Mouse (Mus musculus) c-Kit-positive CD71-negative TER-119-negative erythroid progenitor cells, embryonic 14.5 days (primary cell): ENCODE results near the gene Mst1.

ENCODE experiments used
- DNase-seq: peaks from one replicate; pipeline ENCODE4 v3.0.0-alpha.2; 2013; ENCODE audit warnings: low read depth

Gene Mst1

DNA sequence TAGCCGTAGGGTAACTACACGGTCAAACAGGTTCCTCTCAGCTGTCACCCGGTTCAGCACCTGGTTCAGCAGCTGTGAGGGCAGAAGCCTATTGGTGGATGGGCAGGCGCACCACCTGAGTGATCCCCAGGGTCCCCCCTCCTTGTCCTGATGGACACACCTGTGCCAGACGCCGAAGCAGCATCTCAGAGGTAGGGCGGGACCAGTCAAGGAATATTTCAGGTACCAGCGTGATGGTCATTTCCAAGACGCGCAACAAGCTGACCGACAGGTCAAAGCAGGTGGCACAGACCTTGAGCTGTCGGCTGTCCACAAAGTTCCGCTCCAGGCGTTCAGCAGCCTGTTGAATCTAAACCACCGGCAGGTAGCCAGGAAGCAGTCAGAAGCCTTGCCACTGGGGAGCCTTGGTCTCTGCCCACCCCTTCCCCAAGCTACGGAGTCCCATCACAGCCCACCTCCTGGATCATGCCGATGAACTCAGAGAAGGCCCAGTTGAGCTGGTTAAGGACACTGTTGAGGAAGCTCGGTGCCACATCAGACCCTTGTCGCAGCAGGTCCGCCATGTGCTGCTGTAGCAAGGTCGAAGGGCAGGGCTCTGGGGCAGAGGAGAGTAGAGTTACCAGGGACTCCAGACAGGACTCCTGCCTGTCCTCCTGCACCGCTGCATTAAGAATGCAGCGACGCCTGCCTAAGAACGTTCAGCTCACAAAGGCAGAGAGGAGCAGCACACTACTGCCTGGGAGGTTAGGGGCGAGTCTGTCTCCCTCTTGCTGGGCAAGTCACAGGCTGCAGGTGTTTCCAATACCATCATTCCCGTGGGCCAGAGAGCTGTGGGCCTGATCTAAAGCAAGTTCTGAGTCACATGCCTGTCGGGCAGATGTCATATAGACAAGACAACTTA is 23.6 kb upstream of the Mst1 start:
- DNase-seq = no peak

DNA sequence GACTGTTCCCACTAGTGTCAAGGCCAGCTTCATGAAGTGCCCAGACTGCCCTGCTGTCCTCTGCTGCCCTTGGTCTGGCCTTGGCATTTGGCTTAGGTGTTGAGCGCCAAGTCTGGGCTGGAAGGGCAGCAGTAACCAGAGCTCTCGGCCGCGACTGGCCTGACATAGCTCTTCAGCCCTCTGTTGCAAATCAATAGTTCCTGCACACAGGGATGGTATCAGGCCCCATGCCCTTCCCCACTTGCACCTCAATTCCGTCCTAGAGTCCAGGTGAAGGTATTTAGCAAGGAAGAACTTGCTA is 23.0 kb upstream of the Mst1 start:
- no peak for DNase-seq

DNA sequence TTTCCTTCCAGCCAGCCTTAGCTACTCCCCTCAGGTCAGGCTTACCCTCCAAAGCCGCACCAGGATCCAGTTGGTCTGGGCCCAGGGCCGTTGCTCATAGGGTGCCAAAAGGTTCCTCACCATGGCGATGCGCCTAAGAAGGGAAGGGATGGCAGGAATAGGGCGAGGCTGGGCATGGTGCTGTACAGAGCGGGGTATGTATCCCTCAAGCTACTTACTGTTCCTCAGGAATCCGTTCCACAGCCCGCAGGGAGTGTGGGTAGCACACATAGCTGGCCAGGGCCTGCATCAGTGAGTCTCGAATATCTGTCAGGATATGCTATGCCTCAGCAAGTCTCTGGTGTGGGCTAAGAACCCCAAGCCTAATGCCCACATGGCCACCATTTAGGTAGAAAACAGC is 21.9 kb upstream of the Mst1 start:
- no peak for DNase-seq

DNA sequence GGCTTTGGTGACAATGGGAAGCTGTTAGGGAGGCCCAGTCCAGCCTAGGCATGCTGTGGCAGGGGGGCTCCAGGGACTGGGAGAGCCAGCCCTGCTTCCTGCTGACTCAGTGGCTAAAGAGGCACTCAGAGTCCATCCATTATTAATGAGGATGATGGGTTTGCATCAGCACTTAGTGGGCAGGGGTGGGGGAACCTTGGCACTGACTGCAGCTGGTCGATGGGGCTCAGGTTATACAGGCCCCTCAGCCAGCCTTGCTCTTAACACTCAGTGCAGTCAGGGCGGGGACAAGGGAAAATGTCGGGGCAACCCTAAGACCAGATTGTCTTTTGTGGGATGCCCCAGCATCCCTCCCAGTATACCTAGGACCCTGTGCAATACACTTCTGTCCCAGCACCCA is 18.1 kb upstream of the Mst1 start:
- DNase-seq = no peak

DNA sequence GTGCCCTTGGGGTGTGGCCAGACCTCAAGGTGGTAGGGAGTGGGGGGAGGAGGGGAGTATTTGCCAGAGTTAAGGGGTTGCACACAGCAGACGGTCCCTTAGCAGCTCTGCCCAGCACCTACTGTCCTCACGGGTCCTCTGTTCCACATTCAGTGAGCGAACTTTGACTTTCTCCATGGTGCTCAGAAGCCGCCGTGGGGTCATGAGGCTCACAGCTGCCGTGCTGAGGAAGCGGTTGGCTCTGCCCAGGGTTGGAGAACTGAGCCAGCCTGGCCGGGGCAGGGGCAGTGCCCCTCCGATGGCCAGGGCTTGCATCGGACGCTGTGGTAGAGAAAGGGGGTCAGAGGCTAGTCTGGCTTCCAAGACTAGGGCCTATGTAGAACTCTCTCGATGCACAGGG is 16.9 kb upstream of the Mst1 start:
- no peak for DNase-seq

DNA sequence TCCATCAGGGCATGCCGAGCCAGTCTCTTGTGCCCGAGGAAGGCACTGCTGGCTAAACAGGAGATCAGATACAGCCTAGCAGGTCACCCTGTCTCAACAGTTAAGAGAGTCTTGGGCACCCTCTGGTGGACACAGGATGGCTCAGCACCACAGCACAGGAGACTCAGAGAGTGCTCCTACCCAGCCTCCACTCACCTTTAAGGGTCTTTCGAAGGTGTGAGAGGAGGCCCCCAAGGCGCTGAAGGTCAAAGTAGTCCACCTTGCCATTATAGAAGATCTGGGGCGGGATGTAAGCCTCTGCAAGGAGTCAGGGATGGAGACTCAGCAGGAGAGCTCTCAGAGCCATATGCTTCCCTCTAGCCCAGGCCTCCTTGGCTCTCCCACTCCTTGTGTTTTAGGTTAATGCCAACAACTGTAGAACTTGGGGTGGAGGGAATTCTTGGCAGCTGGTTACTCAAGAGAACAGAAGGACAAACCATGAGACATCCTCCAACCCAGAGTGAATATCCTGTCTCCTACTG is 14.7 kb upstream of the Mst1 start:
- DNase-seq = peak; percentile 66

DNA sequence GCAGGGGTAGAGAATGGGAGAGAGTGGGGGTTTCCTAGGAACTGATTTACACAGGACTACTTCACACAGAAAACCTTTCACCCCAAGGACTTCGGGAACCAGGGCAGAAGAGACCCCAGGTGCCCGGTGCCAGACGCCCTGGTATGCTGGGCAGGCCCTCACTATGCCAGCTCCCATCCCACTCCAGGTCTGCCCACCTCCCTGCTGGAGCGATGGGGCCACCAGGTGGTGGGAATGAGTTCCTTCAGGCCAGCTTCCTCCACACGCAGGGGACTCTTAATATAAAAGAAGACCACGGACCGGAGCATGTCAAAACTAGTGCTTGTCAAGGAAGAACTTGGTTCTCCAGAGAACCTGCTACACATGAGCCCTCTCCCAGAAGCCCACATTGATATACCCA is 13.0 kb upstream of the Mst1 start:
- DNase-seq = no peak

DNA sequence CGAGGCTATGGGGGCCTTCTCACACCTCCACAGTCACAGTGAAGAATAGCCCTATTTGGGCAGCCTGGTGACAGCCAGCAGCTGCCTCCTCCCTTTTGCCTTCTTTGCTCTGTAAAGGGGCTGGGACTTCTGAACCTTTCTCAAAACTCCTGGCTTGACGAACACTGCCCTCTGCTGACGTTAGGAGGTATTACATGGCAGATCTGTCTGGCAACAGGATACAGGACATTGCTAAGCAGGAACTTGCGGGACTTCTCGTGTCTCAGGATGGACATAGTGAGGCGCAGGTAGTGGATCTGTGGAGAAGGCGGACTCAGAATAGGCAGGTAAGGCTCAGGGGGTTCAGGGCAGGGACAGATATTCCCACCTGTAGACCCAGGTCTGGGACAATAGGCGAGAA is 12.3 kb upstream of the Mst1 start:
- peak; percentile 92 for DNase-seq

DNA sequence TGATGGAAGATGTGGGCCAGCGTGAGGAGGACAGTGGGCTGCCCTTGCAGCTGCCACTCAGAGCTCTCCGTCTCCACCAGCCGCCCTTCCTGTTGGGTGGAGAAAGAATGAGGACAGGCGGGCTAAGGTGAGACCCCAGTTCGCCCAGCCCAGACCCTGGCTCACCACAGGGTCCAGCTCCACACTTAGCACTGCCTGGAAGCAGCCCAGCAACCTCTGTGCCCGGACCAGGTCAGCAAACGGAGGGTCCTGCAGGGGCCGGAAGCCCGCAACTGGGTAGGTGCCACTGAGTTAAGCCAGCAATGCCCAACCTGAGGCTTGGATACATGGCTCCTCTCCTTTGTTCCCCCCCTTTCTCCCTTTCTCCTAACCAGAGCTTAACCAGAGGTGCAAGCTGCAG is 11.2 kb upstream of the Mst1 start:
- DNase-seq = no peak

DNA sequence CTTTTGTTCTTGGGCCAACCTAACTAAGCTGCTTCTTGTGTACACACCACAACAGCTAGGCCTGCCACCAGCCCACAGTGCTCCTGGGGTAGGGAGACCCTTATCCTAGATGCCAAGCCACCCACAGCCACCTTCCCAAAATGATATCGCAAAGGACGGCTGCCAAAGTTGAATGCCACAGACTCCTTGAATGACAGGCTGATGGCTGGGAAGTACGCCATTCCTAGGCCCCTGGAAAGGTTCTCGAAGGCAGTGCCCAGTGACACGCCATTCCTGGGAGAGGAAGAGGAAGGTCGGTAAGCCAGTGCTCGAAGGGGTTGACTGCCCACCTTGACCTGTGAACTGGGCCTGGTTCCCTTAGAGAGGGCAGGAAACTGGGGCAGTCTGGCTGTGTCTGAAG is 10.7 kb upstream of the Mst1 start:
- no peak for DNase-seq

DNA sequence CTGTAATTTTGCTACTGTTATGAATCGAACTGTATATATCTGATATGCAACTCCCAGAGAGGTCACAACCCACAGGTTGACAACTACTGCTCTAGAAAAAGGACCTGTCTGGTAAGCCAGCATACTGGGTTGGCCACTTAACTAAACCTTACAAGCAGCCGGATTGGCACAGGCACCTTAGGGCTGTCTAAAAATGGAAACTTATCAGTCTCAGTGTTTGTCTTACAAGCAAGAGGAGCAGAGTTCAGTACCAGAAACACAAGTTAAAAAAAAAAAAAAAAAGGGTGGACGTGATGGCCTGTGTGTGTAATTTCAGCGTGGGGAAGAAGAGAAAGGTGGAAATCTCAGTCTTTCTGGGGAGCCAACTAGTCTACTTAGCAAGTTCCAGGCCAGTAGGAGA is 8.4 kb upstream of the Mst1 start:
- DNase-seq = no peak

DNA sequence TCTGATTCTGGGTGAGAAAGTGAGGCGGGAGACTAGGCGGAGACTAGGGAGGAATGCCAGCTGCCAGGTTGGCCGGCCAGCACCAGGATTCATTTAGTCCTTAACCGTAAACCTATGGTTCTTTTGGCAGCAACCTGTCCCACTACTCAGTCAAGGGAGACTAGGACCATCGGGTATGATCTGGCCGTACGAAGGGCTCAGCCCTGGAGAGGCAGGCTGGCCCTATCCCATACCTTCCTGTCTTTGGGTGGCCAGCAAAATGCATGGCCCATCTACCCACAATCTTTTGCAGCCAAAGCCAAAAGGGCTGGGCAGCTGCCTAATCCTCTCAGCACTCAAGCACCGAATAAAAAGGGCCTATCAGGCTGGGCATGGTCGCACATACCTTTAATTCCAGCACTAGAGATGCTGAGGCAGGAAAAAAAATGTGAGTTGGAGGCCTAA is 7.7 kb upstream of the Mst1 start:
- DNase-seq = no peak

DNA sequence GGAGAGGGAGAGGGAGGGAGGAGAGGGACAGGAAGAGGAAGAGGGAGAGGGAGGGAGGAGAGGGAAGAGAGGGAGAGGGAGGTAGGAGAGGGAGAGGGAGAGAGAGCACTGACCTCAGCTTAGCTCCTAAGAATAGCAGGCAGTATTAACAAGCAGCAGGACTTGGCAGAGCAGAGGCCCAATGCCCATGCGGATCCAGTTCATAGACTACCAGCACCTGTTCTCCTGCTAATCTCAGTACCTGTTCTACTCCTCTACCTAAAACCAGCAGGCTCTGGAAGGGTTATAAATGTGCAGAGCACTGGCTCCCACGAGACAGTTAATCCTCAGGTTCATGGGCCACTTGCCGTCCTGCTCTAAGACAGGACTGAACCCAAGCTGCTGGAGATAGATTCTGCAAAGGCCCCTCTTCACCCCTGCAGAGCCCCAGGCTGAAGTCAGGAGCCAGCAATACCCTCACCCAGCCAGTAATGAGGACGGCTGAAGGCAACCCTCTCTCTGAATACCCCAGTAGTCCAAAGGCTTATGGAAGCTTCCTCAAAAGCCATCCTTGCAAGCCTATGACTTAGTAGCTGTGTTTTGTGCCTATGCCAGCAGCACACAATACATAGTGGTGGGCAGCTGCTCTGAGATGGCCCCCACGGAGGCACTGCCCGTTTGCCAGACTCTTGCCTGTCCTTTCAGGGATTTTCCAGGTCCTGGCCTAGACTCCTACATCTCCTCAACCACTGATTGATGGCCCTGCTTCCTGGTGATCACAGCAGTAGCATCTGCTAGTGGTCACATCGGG is 6.9 kb upstream of the Mst1 start:
- DNase-seq = no peak

DNA sequence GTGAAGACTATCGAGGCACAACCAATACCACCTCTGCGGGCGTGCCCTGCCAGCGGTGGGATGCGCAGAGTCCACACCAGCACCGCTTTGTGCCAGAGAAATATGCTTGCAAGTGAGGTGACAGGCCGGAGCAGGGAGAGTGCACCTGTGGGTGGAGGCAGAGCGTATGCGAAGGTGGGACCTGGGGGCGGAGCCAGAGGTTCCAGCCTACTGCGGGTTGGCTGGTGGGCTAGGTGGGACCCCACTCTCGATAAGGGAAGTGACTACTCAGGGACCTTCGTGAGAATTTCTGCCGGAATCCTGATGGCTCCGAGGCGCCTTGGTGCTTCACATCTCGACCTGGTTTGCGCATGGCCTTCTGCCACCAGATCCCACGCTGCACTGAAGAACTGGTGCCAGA is 2.3 kb downstream of the Mst1 start:
- no peak for DNase-seq

DNA sequence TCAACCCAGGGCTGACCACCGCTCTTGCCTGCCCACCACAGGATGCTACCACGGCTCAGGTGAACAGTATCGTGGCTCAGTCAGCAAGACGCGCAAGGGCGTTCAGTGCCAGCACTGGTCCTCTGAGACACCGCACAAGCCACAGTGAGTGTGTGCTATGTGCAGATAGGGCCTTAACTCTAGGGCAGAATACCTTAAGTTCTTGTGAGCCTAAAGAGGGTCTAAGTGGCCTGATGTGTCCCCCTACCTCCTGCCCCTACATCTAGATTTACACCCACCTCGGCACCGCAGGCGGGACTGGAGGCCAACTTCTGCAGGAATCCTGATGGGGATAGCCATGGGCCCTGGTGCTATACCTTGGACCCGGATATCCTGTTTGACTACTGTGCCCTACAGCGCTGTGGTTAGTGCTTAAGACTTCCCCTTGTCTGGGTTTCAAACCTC is 2.8 kb downstream of the Mst1 start, which contains the start of gene Rnf123:
Gene Rnf123 (minus strand): TSS at position 359 of the 444 bp plus-strand sequence.
- no peak for DNase-seq

DNA sequence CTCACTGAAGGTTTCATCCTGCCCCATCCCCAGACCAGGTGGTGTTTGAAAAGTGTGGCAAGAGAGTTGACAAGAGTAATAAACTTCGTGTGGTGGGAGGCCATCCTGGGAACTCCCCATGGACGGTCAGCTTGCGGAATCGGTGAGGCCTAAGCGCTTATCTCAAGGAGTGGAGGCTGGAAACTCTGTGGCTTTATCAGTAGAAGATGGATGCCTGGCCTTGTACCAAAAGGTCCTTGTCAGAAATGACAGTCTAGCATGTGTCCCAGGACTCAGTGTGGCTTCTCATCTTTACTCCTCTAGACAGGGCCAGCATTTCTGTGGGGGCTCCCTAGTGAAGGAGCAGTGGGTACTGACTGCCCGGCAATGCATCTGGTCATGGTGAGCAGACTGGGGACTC is 3.3 kb downstream of the Mst1 start:
- DNase-seq = no peak

DNA sequence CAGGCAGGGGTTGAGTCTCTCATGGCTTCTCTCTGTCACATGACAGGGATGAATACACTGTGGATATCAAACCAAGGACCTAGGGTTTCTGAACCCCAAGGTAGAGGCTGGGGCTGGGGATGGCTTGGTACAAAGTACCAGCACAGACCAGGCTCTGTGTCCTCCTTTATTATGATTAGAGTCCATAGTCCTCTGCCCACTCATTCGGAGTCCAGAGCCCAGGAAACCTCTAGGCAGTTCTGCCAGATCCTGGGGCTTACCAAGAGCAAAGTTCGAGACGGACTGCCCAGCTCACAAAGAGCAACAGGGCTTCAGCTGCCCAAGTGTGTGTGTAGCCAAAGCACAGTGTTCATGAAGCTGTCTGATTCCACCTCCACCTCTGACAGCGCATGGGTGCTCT is 5.0 kb downstream of the Mst1 start:
- DNase-seq = no peak

DNA sequence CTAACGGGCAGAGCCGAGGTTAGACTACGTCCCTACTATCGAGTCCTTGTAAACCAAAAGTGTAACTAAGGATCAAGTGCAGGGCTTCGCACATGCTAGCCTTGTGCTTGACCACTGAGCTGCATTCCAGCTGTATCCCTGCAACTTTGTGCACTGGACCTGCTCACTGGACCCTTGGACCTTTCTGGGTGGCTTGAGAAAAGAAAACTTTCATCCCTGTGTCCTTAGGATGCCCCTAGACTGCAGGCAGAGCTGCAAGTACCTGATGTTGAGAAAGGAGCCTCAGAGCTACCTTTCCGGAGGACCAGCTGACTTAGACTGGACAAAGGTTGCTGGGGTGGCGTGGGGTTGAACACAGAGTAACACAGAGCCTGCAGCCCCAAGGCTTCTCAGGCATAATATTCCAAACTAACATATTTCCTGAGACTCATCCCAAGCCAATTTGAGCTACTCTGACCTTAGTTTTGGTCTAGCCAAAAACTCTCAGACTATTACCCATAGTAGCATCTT is 10.4 kb downstream of the Mst1 start:
- DNase-seq = no peak

DNA sequence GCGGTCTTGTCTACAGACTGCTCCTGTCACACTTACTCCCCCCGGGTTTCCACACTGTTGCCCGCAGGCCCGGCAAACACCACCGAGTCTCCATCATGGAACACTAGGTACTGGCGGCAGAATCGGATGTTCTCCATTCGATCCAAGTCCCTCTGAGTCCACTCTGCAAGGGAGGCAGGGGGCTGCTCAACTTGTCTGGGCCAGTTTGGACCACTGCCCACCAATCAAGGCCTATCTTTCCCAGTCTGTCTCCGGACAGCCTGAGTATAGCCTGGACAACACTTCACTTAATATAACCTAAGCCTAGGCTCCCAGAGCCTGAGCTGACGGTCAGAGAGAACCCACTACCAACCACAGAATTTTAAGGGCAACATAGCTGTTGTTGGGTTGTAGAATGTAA is 13.3 kb downstream of the Mst1 start:
- no peak for DNase-seq

DNA sequence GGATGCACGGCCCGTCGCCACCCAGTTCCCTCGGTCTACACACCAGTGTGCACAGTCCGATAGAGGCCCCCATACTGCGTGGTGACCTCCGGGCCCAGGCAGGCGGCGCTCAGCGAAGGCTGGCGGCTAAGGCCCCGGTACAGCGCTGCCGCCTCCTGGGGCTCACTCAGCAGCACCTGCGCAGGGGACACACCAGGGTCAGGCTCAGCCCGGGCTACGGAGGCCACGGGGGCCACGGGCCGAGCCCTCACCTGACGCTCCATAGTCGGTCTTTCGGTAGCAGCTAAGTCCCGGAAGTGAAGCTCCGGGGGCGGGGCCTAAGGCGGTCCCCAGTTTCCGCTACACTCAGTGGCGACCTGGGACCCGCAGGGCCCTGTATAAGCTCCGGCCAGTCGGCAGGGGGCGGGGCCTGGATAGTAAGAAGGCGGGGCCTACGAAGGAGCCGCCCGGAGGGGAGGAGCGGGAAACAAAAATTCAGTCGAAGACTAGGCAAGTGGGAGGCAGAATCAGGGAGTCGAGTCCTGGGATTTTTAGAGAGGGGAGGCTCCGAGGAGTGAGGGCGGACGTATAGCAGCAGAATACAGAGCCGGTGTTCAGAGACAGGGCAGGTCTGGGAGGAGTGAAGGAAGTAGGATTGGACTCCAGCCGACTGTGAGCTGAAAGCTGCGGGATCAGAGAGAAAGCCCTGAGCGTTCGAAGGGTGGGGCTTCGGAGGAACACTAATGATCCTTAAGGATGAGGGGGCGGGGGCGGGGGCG is 14.1 kb downstream of the Mst1 start, which contains the start of gene Apeh:
Gene Apeh (minus strand): TSS at position 423 of the 758 bp plus-strand sequence.
- DNase-seq = peak; percentile 97

DNA sequence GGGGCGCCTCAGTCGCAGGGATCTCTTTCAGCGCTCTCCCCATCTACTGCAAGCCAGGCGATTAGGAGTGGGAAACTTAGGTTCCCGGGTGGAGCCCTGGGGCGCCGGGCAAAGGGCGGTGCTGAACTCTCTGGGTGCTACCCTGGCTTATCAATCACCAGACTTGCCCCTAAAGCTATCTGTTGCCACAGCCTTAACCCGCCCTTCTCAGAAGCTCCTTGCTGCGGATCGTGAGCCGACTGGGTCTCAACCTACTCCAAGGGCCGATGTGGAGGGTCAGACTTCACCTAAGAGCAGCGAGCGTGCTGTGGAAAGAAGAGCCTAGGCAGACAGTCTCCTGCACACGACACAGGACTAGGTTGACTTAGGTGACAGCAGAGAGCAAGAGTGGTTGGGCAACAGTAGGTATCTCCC is 14.8 kb downstream of the Mst1 start:
- DNase-seq = no peak

DNA sequence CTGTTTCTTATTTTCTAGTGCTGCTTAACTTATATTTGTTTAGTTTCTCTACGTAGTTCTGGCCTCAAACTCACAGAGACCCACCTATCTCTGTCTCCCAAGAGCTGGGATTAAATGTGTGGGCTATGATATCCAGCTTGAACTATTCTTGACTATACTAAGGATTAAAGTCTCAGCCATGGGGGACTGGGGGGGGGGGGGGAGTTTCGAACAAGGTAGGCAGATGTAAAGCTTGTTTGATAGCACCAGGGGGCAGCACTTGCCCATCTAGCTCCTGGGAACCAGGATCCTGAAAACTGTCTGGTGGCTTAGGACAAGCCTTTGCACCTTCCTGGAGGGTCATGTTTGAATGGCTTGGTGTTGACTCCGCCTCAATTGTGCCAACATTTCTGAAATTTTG is 15.3 kb downstream of the Mst1 start:
- no peak for DNase-seq
